Mouse (Mus musculus) megakaryocyte, embryonic 14.5 days (primary cell): Measurements from ENCODE around the gene Bmp8a. TPM values are rescaled to one million over a fixed set of nuclear protein-coding genes. Genes with fewer than 3 reads are reported as not detected.
"Not testable (repeated sequence)": the region's sequence is repeated elsewhere in the genome, so short reads cannot be mapped to it uniquely, and the experiment has no call there.

ENCODE experiments used
- H3K27me3 ChIP-seq: replicated peaks from 2 replicates; pipeline ENCODE3; 2012; ENCODE audit warnings: inconsistent platforms
- H3K36me3 ChIP-seq: replicated peaks from 2 replicates; pipeline ENCODE3; 2012; ENCODE audit warnings: low read length, inconsistent platforms, mixed read lengths
- H3K4me1 ChIP-seq: 2 replicates; pipeline ENCODE4 v1.6.1; 2012; ENCODE audit warnings: inconsistent platforms
- H3K4me3 ChIP-seq: replicated peaks from 2 replicates; pipeline ENCODE3; 2012; ENCODE audit warnings: moderate library complexity, mild to moderate bottlenecking, inconsistent platforms
- H3K9me3 ChIP-seq: 2 replicates; pipeline ENCODE4 v1.6.1; 2012; ENCODE audit warnings: inconsistent platforms
- FLI1 ChIP-seq: IDR thresholded peaks from 2 replicates; pipeline ENCODE4 v1.6.1; 2012; ENCODE audit warnings: low read length, inconsistent platforms, mixed read lengths
- GATA1 ChIP-seq: IDR thresholded peaks from 3 replicates; pipeline ENCODE4 v1.6.1; 2012; ENCODE audit warnings: mixed read lengths, low read length, inconsistent platforms, borderline replicate concordance
- polyA plus RNA-seq: library from polyadenylated mRNA; stranded (reverse); fragments of >175 nt; gene quantifications from 2 replicates; pipeline ENCODE4 v1.2.3, GENCODE M21; 2012; ENCODE audit warnings: low replicate concordance; ENCODE audit not compliant: insufficient read depth

Bmp8a gene
- polyA plus RNA-seq, 1 experiment, result 5.1 TPM

DNA sequence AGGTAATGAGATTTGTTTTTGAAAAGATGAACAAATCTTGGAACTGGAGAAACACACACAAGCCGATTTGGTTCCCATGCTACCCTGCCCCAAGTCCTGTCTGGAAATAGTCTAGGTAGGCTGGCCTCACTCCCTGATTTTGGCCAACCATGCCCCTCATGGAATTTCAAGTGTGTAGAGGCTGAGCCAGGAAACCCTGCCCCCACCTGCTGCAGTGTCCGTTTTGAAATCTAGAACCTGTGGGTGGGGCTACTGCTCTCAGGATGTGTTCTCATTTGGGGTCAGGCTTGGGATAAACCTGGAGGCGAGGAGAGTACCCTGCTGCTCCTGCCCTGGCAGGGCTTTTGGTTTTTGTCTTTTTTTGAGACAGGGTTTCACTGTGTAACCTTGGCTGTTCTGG, 34.8 kb downstream of the Bmp8a start:
- Histone ChIP-seq H3K4me1 (peaks cover 80% of the 10 kb centered on the region), H3K27me3 (no peaks in the 10 kb centered on the region), H3K9me3 (peaks cover 21% of the 10 kb centered on the region), H3K36me3 (peaks cover 42% of the 10 kb centered on the region), H3K4me3 (no peak overlapping the region)
- TF ChIP-seq FLI1, result no peak

DNA sequence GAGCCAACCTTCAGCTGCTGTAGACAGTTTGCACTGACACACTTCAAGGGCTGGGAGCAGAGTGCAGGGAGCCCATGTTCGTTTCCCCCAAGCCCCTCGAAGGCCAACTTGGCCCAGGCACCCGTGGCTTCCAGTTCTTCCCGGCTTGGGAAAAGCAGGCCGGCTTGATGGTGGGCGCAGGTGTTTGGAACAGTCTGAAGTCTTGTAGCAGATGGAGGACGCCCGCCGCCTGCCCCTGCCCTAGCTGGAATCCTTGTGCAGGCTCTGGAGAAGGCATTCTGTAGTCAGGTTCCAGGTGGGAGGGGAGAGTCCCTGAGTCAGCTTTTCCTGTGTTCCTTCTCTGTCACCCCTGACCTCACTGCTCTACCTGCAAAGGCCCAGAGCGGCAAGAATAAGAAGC, 36.1 kb downstream of the Bmp8a start:
- Histone ChIP-seq H3K36me3 (peaks cover 43% of the 10 kb centered on the region), H3K4me1 (peaks cover 80% of the 10 kb centered on the region), H3K27me3 (no peaks in the 10 kb centered on the region), H3K4me3 (no peak overlapping the region), H3K9me3 (peaks cover 17% of the 10 kb centered on the region)
- TF ChIP-seq GATA1 (no peak), FLI1 (no peak)

DNA sequence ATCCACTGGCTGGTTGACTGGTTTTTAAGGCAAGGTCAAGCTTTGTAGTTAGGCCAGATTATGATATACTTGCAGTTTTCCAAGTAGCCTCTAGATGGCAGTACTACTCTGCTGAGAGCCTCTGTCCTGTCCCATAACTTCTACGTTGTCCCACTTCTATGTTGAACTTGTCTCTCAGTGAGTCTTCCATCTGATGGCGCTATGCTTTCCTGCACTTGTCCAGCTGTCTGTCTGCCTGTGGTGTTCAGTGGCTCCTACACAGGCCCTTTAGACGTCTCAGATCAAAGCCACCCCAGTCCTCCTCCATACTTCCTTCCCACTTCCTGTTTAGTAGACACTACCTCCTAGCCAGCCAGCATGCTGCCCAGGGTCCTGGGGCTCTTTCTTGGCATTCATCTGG, 37.3 kb downstream of the Bmp8a start:
- peaks cover 80% of the 10 kb centered on the region for H3K4me1 ChIP-seq
- H3K27me3 ChIP-seq, result no peaks in the 10 kb centered on the region
- peaks cover 32% of the 10 kb centered on the region for H3K36me3 ChIP-seq
- H3K4me3 ChIP-seq, result peak overlapping the region; percentile 43
- TF ChIP-seq GATA1 (no peak), FLI1 (no peak)
- H3K9me3 ChIP-seq, result peaks cover 10% of the 10 kb centered on the region

DNA sequence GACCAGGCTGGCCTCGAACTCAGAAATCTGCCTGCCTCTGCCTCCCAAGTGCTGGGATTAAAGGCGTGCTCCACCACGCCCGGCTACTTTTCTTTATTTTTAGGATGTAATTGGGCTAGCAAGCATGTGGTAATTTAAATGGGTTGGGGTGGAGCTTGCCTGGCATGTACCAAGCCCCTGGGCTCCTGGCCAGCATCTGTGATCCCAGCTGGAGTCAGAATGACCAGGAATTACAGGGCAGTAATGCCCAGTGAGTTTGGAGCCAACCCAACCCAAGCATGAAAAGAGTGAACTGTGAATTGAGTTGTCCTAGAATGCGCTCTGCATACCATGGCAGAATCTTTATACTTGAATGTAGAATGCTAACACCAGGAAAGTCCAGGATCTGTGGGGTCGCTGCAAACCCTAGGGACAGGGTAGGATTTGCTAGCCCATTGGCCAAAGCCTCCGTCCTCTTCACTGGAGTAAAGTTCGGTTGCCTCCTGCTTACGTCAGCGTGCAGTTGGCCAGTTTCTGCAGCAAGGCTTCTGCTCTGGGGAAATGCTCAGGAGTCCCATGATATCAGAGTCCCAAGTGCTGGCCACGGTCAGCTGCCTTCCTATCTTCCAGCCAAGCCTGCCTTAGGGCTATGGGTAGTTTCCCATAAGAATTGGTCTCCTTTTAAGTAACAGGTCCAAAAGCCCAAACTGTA, 43.9 kb downstream of the Bmp8a start:
- TF ChIP-seq GATA1, result no peak
- no peak for TF ChIP-seq FLI1
- Histone ChIP-seq H3K9me3 (peaks cover 6% of the 10 kb centered on the region), H3K4me1 (peaks cover 52% of the 10 kb centered on the region), H3K27me3 (no peaks in the 10 kb centered on the region), H3K4me3 (no peak overlapping the region), H3K36me3 (peaks cover 82% of the 10 kb centered on the region)

GRCm38 (mm10) chr4:123298226-123298625, 44.8 kb downstream of the Bmp8a start:
- no peak overlapping the region for H3K4me3 ChIP-seq
- TF ChIP-seq GATA1 (no peak), FLI1 (no peak)
- no peaks in the 10 kb centered on the region for H3K9me3 ChIP-seq
- no peaks in the 10 kb centered on the region for H3K27me3 ChIP-seq
- H3K4me1 ChIP-seq, result peaks cover 51% of the 10 kb centered on the region
- peaks cover 81% of the 10 kb centered on the region for H3K36me3 ChIP-seq

DNA sequence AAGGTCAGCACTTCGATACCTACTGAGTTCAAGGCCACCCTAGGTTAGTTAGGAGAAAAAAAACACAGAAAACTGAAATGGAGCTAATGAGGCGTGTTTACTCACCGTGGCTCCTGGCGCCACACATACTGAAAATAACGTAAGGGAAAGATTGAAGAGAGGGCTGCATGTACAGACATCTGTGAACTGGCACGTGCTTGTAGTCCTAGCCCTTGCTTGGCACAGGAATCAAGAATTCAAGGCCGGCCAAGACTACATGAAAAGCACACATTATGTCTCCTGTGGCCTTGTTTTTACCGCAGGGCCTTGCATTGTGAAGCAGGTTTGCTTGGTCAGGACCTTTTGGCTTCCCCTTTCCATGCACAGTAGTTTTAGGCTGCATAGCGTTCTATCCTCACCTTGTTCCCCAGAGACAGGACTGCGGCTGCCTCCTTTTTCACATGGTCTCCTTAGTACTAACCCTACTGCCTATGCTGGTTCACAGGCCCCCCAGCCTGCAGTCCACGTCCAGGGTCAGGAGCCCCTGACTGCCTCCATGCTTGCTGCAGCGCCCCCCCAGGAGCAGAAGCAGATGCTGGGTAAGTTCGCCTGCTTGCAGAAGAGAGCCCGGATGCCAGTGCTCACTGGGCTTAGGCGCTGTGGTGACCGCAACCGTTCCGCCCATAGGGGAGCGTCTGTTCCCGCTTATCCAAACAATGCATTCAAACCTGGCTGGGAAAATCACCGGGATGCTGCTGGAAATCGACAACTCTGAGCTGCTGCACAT, 45.7 kb downstream of the Bmp8a start:
- H3K36me3 ChIP-seq, result peaks cover 81% of the 10 kb centered on the region
- H3K9me3 ChIP-seq, result no peaks in the 10 kb centered on the region
- peaks cover 43% of the 10 kb centered on the region for H3K4me1 ChIP-seq
- TF ChIP-seq GATA1 (no peak), FLI1 (no peak)
- H3K4me3 ChIP-seq, result no peak overlapping the region
- H3K27me3 ChIP-seq, result no peaks in the 10 kb centered on the region

DNA sequence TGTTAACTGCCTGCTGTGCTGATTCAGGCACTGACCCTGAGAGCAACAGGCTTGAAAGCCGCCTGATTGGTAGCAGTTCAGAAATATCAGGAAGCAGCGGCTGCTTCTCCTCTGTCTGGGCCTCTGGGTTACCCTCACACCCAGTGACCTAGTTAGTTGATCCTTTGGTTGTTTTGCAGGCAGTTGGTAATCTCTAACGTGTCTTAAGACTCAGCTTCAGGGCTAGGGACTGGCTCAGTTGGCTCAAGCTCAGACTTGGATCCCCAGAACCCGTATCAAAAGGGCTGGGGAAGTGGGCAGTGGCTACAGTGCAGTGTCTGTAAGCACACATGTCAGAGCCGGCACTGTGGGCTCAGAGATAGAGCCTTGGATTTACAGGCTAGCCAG, 46.9 kb downstream of the Bmp8a start:
- Histone ChIP-seq H3K4me1 (peaks cover 30% of the 10 kb centered on the region), H3K9me3 (no peaks in the 10 kb centered on the region), H3K27me3 (no peaks in the 10 kb centered on the region), H3K36me3 (peaks cover 89% of the 10 kb centered on the region), H3K4me3 (no peak overlapping the region)
- no peak for TF ChIP-seq GATA1
- no peak for TF ChIP-seq FLI1

- Histone ChIP-seq H3K36me3 (peaks cover 93% of the 10 kb centered on the region), H3K4me3 (no peak overlapping the region), H3K9me3 (no peaks in the 10 kb centered on the region), H3K4me1 (peaks cover 25% of the 10 kb centered on the region), H3K27me3 (no peaks in the 10 kb centered on the region)
- TF ChIP-seq GATA1, result no peak
- TF ChIP-seq FLI1, result no peak
These were observed 47.4 kb downstream of the Bmp8a start for GRCm38 (mm10) chr4:123295516-123296147.

GRCm38 (mm10) chr4:123295026-123295425, 48.0 kb downstream of the Bmp8a start:
- Histone ChIP-seq H3K4me1 (peaks cover 19% of the 10 kb centered on the region), H3K36me3 (peaks cover 95% of the 10 kb centered on the region)
- not testable (repeated sequence) for H3K9me3 ChIP-seq, H3K4me3 ChIP-seq, H3K27me3 ChIP-seq

- TF ChIP-seq FLI1 (no peak), GATA1 (no peak)
- H3K4me3 ChIP-seq, result no peak overlapping the region
- H3K9me3 ChIP-seq, result no peaks in the 10 kb centered on the region
- H3K36me3 ChIP-seq, result peaks cover 95% of the 10 kb centered on the region
- H3K4me1 ChIP-seq, result peaks cover 11% of the 10 kb centered on the region
- no peaks in the 10 kb centered on the region for H3K27me3 ChIP-seq
These were observed 49.2 kb downstream of the Bmp8a start for GRCm38 (mm10) chr4:123293661-123294443.
